Mouse (Mus musculus) CH12.LX (cell line): ENCODE data around the gene Pld1. TPM values are rescaled to one million over a fixed set of nuclear protein-coding genes. Genes with fewer than 3 reads are reported as not detected.

Experiments used
- DNase-seq: peaks from one replicate; pipeline ENCODE4 v3.0.0-alpha.2; 2013; ENCODE audit errors: extremely low read depth
- H3K27ac ChIP-seq: 2 replicates; pipeline ENCODE4 v1.5.1; 2012; ENCODE audit warnings: low read depth, mild to moderate bottlenecking, control low read depth, moderate library complexity; ENCODE audit not compliant: insufficient read depth
- H3K27me3 ChIP-seq: replicated peaks from 2 replicates; pipeline ENCODE3; 2012; ENCODE audit warnings: inconsistent platforms
- H3K36me3 ChIP-seq, 2 experiments: replicated peaks in 1 of 2; 2 replicates each; pipeline versions ENCODE3 to v1.6.1; 2012; ENCODE audit warnings: inconsistent platforms in 1 of 2, low read length in 1 of 2, mild to moderate bottlenecking in 1 of 2, mixed read lengths in 1 of 2, moderate library complexity in 1 of 2; ENCODE audit not compliant: control insufficient read depth in 1 of 2, insufficient read depth in 1 of 2
- H3K4me1 ChIP-seq, 2 experiments: 2 replicates each; pipeline ENCODE4 v1.6.1; 2012; ENCODE audit warnings: inconsistent platforms in 1 of 2, moderate library complexity in 1 of 2; ENCODE audit not compliant: insufficient read depth in 2 of 2, control insufficient read depth in 1 of 2
- H3K4me2 ChIP-seq: 2 replicates; pipeline ENCODE4 v1.6.1; 2012; ENCODE audit warnings: low read depth, mild to moderate bottlenecking, control low read depth; ENCODE audit not compliant: poor library complexity, insufficient read depth, severe bottlenecking
- H3K4me3 ChIP-seq, 3 experiments: fragments of 150-350 bp in 1 of 3; sonication (generic) in 1 of 3; replicated peaks in 1 of 3; 2 replicates each; pipeline versions ENCODE3 to v1.5.1; 2011 to 2012; ENCODE audit warnings: low read depth in 2 of 3, low read length in 2 of 3, mild to moderate bottlenecking in 2 of 3, moderate library complexity in 2 of 3, control low read depth in 1 of 3, improper control_type of control experiment in 1 of 3, inconsistent platforms in 1 of 3, mixed read lengths in 1 of 3; ENCODE audit not compliant: poor library complexity in 1 of 3
- H3K79me2 ChIP-seq: replicated peaks from 2 replicates; pipeline ENCODE4 v1.6.1; 2012; ENCODE audit warnings: mild to moderate bottlenecking, moderate library complexity; ENCODE audit not compliant: control insufficient read depth, poor library complexity, insufficient read depth, severe bottlenecking; ENCODE audit errors: extremely low read depth
- H3K9ac ChIP-seq: 2 replicates; pipeline ENCODE4 v1.6.1; 2012; ENCODE audit warnings: low read depth, mild to moderate bottlenecking, control low read depth, moderate library complexity; ENCODE audit not compliant: insufficient read depth
- H3K9me3 ChIP-seq: replicated peaks from 2 replicates; pipeline ENCODE3; 2012; ENCODE audit warnings: low read length, inconsistent platforms, mixed read lengths
- CHD2 ChIP-seq: IDR thresholded peaks from 2 replicates; pipeline ENCODE4 v1.6.1; 2011; ENCODE audit warnings: low read length, improper control_type of control experiment
- CTCF ChIP-seq, 2 experiments: IDR thresholded peaks in 1 of 2; conservative IDR thresholded peaks in 1 of 2; 2 replicates each; pipeline ENCODE4 v1.5.1; 2011 to 2012; ENCODE audit warnings: low read depth in 2 of 2, low read length in 2 of 2, improper control_type of control experiment in 1 of 2, inconsistent platforms in 1 of 2, mild to moderate bottlenecking in 1 of 2, moderate library complexity in 1 of 2
- ELF1 ChIP-seq: IDR thresholded peaks from 2 replicates; pipeline ENCODE4 v1.6.1; 2014; ENCODE audit warnings: low read depth, mild to moderate bottlenecking, inconsistent platforms, low read length, improper control_type of control experiment
- ETS1 ChIP-seq: conservative IDR thresholded peaks from 2 replicates; pipeline ENCODE4 v1.6.1; 2012; ENCODE audit warnings: low read depth, mild to moderate bottlenecking, inconsistent platforms, low read length, improper control_type of control experiment, moderate library complexity
- HCFC1 ChIP-seq: IDR thresholded peaks from 2 replicates; pipeline ENCODE4 v1.6.1; 2012; ENCODE audit warnings: low read depth, mild to moderate bottlenecking, inconsistent platforms, low read length, improper control_type of control experiment
- IRF4 ChIP-seq: IDR thresholded peaks from 2 replicates; pipeline ENCODE4 v1.6.1; 2014; ENCODE audit warnings: low read depth, mild to moderate bottlenecking, inconsistent platforms, low read length, improper control_type of control experiment
- JUN ChIP-seq: IDR thresholded peaks from 2 replicates; pipeline ENCODE4 v1.6.1; 2011; ENCODE audit warnings: low read depth, mild to moderate bottlenecking, low read length, improper control_type of control experiment, moderate library complexity; ENCODE audit not compliant: insufficient read depth
- KAT2A ChIP-seq: IDR thresholded peaks from 2 replicates; pipeline ENCODE4 v1.6.1; 2012; ENCODE audit warnings: low read length, improper control_type of control experiment, inconsistent platforms; ENCODE audit not compliant: insufficient replicate concordance
- MAFK ChIP-seq: IDR thresholded peaks from 2 replicates; pipeline ENCODE4 v1.6.1; 2011; ENCODE audit warnings: low read length, improper control_type of control experiment; ENCODE audit not compliant: insufficient replicate concordance
- MAZ ChIP-seq: IDR thresholded peaks from 2 replicates; pipeline ENCODE4 v1.6.1; 2012; ENCODE audit warnings: low read depth, mild to moderate bottlenecking, inconsistent platforms, low read length, improper control_type of control experiment, moderate library complexity
- MEF2A ChIP-seq: IDR thresholded peaks from 2 replicates; pipeline ENCODE4 v1.6.1; 2014; ENCODE audit warnings: low read depth, mild to moderate bottlenecking, inconsistent platforms, low read length, improper control_type of control experiment, borderline replicate concordance
- MYC ChIP-seq: IDR thresholded peaks from 2 replicates; pipeline ENCODE4 v1.6.1; 2011; ENCODE audit warnings: low read depth, mild to moderate bottlenecking, improper control_type of control experiment, low read length
- PAX5 ChIP-seq: IDR thresholded peaks from 2 replicates; pipeline ENCODE4 v1.6.1; 2012; ENCODE audit warnings: low read length, inconsistent platforms, mixed read lengths
- POLR2AphosphoS2 ChIP-seq: IDR thresholded peaks from 2 replicates; pipeline ENCODE4 v1.6.1; 2011; ENCODE audit warnings: low read depth, low read length, improper control_type of control experiment
- RAD21 ChIP-seq: IDR thresholded peaks from 2 replicates; pipeline ENCODE4 v1.6.1; 2011; ENCODE audit warnings: low read depth, mild to moderate bottlenecking, low read length, improper control_type of control experiment, moderate library complexity
- RCOR1 ChIP-seq: conservative IDR thresholded peaks from 2 replicates; pipeline ENCODE4 v1.6.1; 2012; ENCODE audit warnings: low read depth, mild to moderate bottlenecking, inconsistent platforms, low read length, improper control_type of control experiment
- ZKSCAN1 ChIP-seq: IDR thresholded peaks from 2 replicates; pipeline ENCODE4 v1.6.1; 2012; ENCODE audit warnings: low read depth, inconsistent platforms, low read length, improper control_type of control experiment, borderline replicate concordance
- dilution Hi-C: fragments of 300-500 bp; cut with MboI; formaldehyde crosslinking; loops from 2 replicates; pipeline ENCODE4 v1.14.3; 2020; ENCODE audit warnings: low sequenced_read_pairs; ENCODE audit not compliant: extremely low pct_unique_long_range_greater_than_20kb, extremely low pct_ligation_motif_present
- in situ Hi-C: fragments of 300-500 bp; cut with MboI; formaldehyde crosslinking; loops from 3 replicates; pipeline ENCODE4 v1.14.3; 2019; ENCODE audit warnings: low sequenced_read_pairs, low pct_ligation_motif_present, low pct_unique_long_range_greater_than_20kb, mixed read lengths
- polyA plus RNA-seq: library from polyadenylated mRNA; unstranded; fragments of >175 nt; gene quantifications from 2 replicates; pipeline ENCODE4 v1.2.1, GENCODE M21; 2012; ENCODE audit warnings: low read depth; ENCODE audit not compliant: insufficient read length
- total RNA-seq, 2 experiments: library from RNA; depleted of rRNA; stranded (reverse); fragments of 300-350 nt in 1 of 2; fragments of >200 nt in 1 of 2; gene quantifications; 2 replicates each; pipeline ENCODE4 v1.2.3; 2012 to 2014

The Pld1 gene
- total and polyA plus RNA-seq, 3 experiments, result not detected

DNA sequence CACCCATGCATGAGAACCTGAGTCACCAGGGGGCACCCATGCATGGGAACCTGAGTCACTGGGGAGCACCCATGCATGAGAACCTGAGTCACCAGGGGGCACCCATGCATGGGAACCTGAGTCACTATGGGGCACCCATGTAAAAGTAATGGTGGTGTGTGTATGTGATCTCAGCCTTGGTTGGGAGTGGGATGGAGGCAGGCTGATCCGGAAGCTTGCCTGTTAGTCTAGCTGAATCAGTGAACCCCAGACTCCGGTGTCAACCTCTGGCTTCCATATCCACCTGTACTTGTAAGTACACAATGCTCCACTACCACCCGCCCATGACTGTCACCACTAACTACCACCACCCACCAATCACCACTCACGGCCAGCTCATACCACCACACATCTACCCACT, 223.9 kb downstream of the Pld1 start:
- H3K79me2 ChIP-seq, result no peaks in the 10 kb centered on the region
- DNase-seq, result no peak
- no peak overlapping the region for H3K4me3 ChIP-seq
- no peak for TF ChIP-seq ZKSCAN1
- TF ChIP-seq RAD21, result no peak
- no peaks in the 10 kb centered on the region for H3K36me3 ChIP-seq
- in situ Hi-C loops, result no loop called here
- dilution Hi-C loops, result no loop called here
- H3K4me2 ChIP-seq, result no peak overlapping the region
- H3K9me3 ChIP-seq, result peaks cover 61% of the 10 kb centered on the region
- no peak overlapping the region for H3K9ac ChIP-seq
- no peaks in the 10 kb centered on the region for H3K27me3 ChIP-seq
- H3K27ac ChIP-seq, result no peak overlapping the region
- no peaks in the 10 kb centered on the region for H3K4me1 ChIP-seq

DNA sequence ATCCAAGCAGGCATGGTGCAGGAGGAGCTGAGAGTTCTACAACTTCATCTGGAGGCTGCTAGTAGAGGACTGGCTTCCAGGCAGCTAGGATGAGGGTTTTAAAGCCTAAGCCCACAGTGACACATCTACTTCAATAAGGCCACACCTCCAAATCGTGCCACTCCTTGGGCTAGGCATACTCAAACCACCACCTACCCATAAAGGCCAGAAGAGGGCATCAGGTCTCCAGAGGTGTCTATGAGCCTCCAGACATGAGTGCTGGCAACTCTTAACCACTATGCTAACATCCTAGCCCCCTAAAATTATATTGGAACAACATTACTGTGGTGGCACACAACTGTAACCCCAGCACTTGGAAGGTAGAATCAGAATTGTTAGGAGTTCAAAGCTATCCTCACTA, 226.2 kb downstream of the Pld1 start:
- TF ChIP-seq ZKSCAN1, result no peak
- no peak for TF ChIP-seq MAFK
- TF ChIP-seq ELF1, result no peak
- TF ChIP-seq POLR2AphosphoS2, result no peak
- no peak for TF ChIP-seq ETS1
- no peak for TF ChIP-seq CHD2
- no peak for TF ChIP-seq MEF2A
- no peak for TF ChIP-seq MAZ
- no peak for TF ChIP-seq KAT2A
- no peak for TF ChIP-seq IRF4
- TF ChIP-seq RCOR1, result no peak
- no peak for TF ChIP-seq JUN
- TF ChIP-seq CTCF (conservative IDR thresholded peaks at IDR 0.05 in 1 of 2, IDR thresholded peaks at IDR 0.05 in 1 of 2; ENCODE audit: low read depth in 2 of 2, low read length in 2 of 2), result no peak
- no peak for TF ChIP-seq MYC
- TF ChIP-seq PAX5, result no peak
- no peak for TF ChIP-seq HCFC1
- TF ChIP-seq RAD21, result no peak
- Histone ChIP-seq H3K4me3 (no peak overlapping the region), H3K36me3 (no peaks in the 10 kb centered on the region), H3K9ac (no peak overlapping the region), H3K4me2 (no peak overlapping the region), H3K79me2 (no peaks in the 10 kb centered on the region), H3K27ac (no peak overlapping the region), H3K27me3 (no peaks in the 10 kb centered on the region), H3K4me1 (no peaks in the 10 kb centered on the region), H3K9me3 (peaks cover 59% of the 10 kb centered on the region)
- no peak for DNase-seq
- dilution Hi-C loops, result no loop called here
- in situ Hi-C loops, result no loop called here
